In the genomic region with DNA sequence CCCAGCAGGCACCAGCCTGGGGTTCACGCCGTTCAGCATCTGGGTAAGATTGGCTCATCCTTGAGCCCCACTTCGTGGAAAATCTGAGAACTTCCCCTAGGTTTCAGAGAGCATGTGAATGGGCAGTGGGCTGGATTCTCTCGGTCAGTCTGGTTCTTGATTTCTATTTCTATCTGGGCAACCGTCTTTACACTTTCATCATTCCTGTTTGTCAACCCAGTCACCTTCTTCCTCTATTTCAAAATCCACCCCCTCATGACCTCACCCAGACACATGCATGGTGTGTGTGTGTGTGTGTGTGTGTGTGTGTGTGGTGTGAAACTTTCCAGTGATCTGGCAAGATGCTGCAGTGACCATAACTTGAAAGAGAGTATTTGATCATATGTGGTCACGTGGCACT, we compare ENCODE assay signal across 18 mouse cellular contexts. TPM values are rescaled to one million over a fixed set of nuclear protein-coding genes. Genes with fewer than 3 reads are reported as not detected.
DNase-seq lines count a peak whose midpoint lies in the region; ATAC-seq and TF ChIP-seq lines count a peak whose summit lies in the region.
"Had no signal": no experiment of that assay in that cellular context is flagged by ENCODE, and none has a peak within 500 bp of the region (broad histone marks: within the 10 kb centered on the region; RNA-seq: fewer than 3 reads in every experiment).

No protein-coding gene starts in this region.

- in situ Hi-C loops in CH12.LX (cut with MboI; ENCODE audit: low pct_ligation_motif_present, low pct_unique_long_range_greater_than_20kb, low sequenced_read_pairs) = no loop called here

- dilution Hi-C loops in CH12.LX (cut with MboI; ENCODE audit: extremely low pct_ligation_motif_present, extremely low pct_unique_long_range_greater_than_20kb, low sequenced_read_pairs) = no loop called here

- H3K4me3 ChIP-seq in liver, embryonic 16.5 days (ENCODE audit: low read depth, low read length) = no peak overlapping the region
- no peak overlapping the region for H3K4me3 ChIP-seq in liver, embryonic 11.5 days (ENCODE audit: low read depth, low read length)
- no peak overlapping the region for H3K4me3 ChIP-seq in CH12.LX (replicated peaks in 1 of 3; ENCODE audit: low read depth in 2 of 3, low read length in 2 of 3, poor library complexity in 1 of 3)
- no peak overlapping the region for H3K4me3 ChIP-seq in bone marrow macrophage, adult 2 months (ENCODE audit: insufficient read depth, low read length)
- no peak overlapping the region for H3K4me3 ChIP-seq in forebrain, embryonic 11.5 days (ENCODE audit: low read depth, low read length)
- H3K4me3 ChIP-seq: forebrain, embryonic 12.5 days; liver, embryonic 15.5 days had no signal

- no peak overlapping the region for H3K4me2 ChIP-seq in liver, embryonic 16.5 days (ENCODE audit: low read depth, low read length)
- H3K4me2 ChIP-seq in liver, embryonic 11.5 days = no peak overlapping the region
- H3K4me2 ChIP-seq in CH12.LX (ENCODE audit: insufficient read depth, low read depth, poor library complexity, severe bottlenecking) = no peak overlapping the region
- H3K4me2 ChIP-seq in forebrain, embryonic 11.5 days (ENCODE audit: low read depth, low read length, severe bottlenecking) = no peak overlapping the region
- H3K4me2 ChIP-seq: forebrain, embryonic 12.5 days; liver, embryonic 15.5 days had no signal

- no peak for DNase-seq in liver, embryonic 11.5 days (ENCODE audit: low spot score)
- DNase-seq in CH12.LX (ENCODE audit: extremely low read depth) = peak; percentile 31
- DNase-seq in forebrain, embryonic 11.5 days (ENCODE audit: low spot score) = no peak
- no peak for DNase-seq in adrenal gland, postnatal 25 days
- no peak for DNase-seq in adrenal gland, adult 8-10 months
- DNase-seq: adrenal gland, postnatal 10 days; cerebellum, adult 2 months; cerebellum, postnatal 36 days; gastrocnemius, postnatal 10 days; kidney, adult 2 months; kidney, postnatal 14 days; thymus, postnatal 25 days had no signal

- no peaks in the 10 kb centered on the region for H3K27me3 ChIP-seq in liver, embryonic 16.5 days (ENCODE audit: control insufficient read depth, insufficient read depth, low read depth, low read length)
- H3K27me3 ChIP-seq in liver, embryonic 11.5 days (replicated peaks; ENCODE audit: control insufficient read depth, insufficient read depth, low read length) = no peaks in the 10 kb centered on the region
- H3K27me3 ChIP-seq in CH12.LX (replicated peaks) = peaks cover 6% of the 10 kb centered on the region
- no peaks in the 10 kb centered on the region for H3K27me3 ChIP-seq in forebrain, embryonic 11.5 days (ENCODE audit: control insufficient read depth, insufficient read depth, low read length)
- H3K27me3 ChIP-seq: forebrain, embryonic 12.5 days had no signal

- peak; percentile 30; the same call in 1 of the 2 replicates for ATAC-seq in liver, embryonic 16.5 days (ENCODE audit: low read depth)
- ATAC-seq in liver, embryonic 11.5 days (replicated peaks; ENCODE audit: low FRiP score) = no peak
- peak; percentile 93 for ATAC-seq in megakaryocyte progenitor cell, adult 5-6 weeks (replicated peaks; ENCODE audit: poor library complexity)
- ATAC-seq in forebrain, embryonic 11.5 days (replicated peaks; ENCODE audit: low FRiP score) = no peak
- ATAC-seq: midbrain, embryonic 16.5 days had no signal

- no peak for TF ChIP-seq RAD21 in CH12.LX (IDR thresholded peaks at IDR 0.05; ENCODE audit: low read depth, low read length)

- no peaks in the 10 kb centered on the region for H3K79me2 ChIP-seq in CH12.LX (replicated peaks; ENCODE audit: control insufficient read depth, extremely low read depth, insufficient read depth, poor library complexity, severe bottlenecking)

- no peak for TF ChIP-seq CTCF in CH12.LX (conservative IDR thresholded peaks at IDR 0.05 in 1 of 2, IDR thresholded peaks at IDR 0.05 in 1 of 2; ENCODE audit: low read depth in 2 of 2, low read length in 2 of 2)
- no peak for TF ChIP-seq CTCF in bone marrow macrophage, adult 2 months (IDR thresholded peaks at IDR 0.05; ENCODE audit: low read depth, low read length)

- H3K9me3 ChIP-seq in liver, embryonic 16.5 days (replicated peaks; ENCODE audit: control insufficient read depth, low read length) = no peaks in the 10 kb centered on the region
- H3K9me3 ChIP-seq in liver, embryonic 11.5 days (ENCODE audit: control insufficient read depth, low read length) = no peaks in the 10 kb centered on the region
- no peaks in the 10 kb centered on the region for H3K9me3 ChIP-seq in CH12.LX (replicated peaks; ENCODE audit: low read length)
- H3K9me3 ChIP-seq in forebrain, embryonic 11.5 days (ENCODE audit: control insufficient read depth, low read length) = no peaks in the 10 kb centered on the region
- H3K9me3 ChIP-seq: forebrain, embryonic 12.5 days; liver, embryonic 15.5 days had no signal

- H3K27ac ChIP-seq in liver, embryonic 16.5 days (ENCODE audit: low read length) = no peak overlapping the region
- no peak overlapping the region for H3K27ac ChIP-seq in liver, embryonic 11.5 days (ENCODE audit: low read depth, low read length)
- no peak overlapping the region for H3K27ac ChIP-seq in CH12.LX (ENCODE audit: insufficient read depth, low read depth)
- H3K27ac ChIP-seq in bone marrow macrophage, adult 2 months (ENCODE audit: insufficient read depth, low read depth, low read length) = peak overlapping the region; percentile 46
- no peak overlapping the region for H3K27ac ChIP-seq in forebrain, embryonic 11.5 days (ENCODE audit: low read depth, low read length)
- H3K27ac ChIP-seq: forebrain, embryonic 12.5 days; liver, embryonic 15.5 days had no signal

- no peak overlapping the region for H3K9ac ChIP-seq in liver, embryonic 16.5 days (ENCODE audit: low read depth, low read length)
- no peak overlapping the region for H3K9ac ChIP-seq in liver, embryonic 11.5 days (ENCODE audit: low read depth, low read length)
- H3K9ac ChIP-seq in CH12.LX (ENCODE audit: insufficient read depth, low read depth) = peak overlapping the region; percentile 11; the same call in 1 of the 2 replicates
- H3K9ac ChIP-seq in forebrain, embryonic 11.5 days (ENCODE audit: low read length) = no peak overlapping the region
- H3K9ac ChIP-seq: forebrain, embryonic 12.5 days; liver, embryonic 15.5 days had no signal

- TF ChIP-seq EP300 in CH12.LX (IDR thresholded peaks at IDR 0.05; ENCODE audit: low read length) = peak; percentile 52; the same call in 1 of the 2 replicates

- no peak for TF ChIP-seq POLR2A in CH12.LX (IDR thresholded peaks at IDR 0.05; ENCODE audit: low read depth, low read length)
- TF ChIP-seq POLR2A in bone marrow macrophage, adult 2 months (IDR thresholded peaks at IDR 0.05; ENCODE audit: borderline replicate concordance, low read depth, low read length) = no peak

- H3K4me1 ChIP-seq in liver, embryonic 16.5 days (ENCODE audit: control insufficient read depth, low read depth, low read length) = no peaks in the 10 kb centered on the region
- no peaks in the 10 kb centered on the region for H3K4me1 ChIP-seq in liver, embryonic 11.5 days (replicated peaks; ENCODE audit: control insufficient read depth, insufficient read depth, low read length)
- H3K4me1 ChIP-seq in CH12.LX (ENCODE audit: control insufficient read depth in 1 of 2, insufficient read depth in 2 of 2) = peaks cover 7 to 23% of the 10 kb centered on the region in 2 experiments; a peak in 3 of 4 replicates
- peaks cover 46% of the 10 kb centered on the region for H3K4me1 ChIP-seq in bone marrow macrophage, adult 2 months (ENCODE audit: control insufficient read depth, insufficient read depth, low read length)
- no peaks in the 10 kb centered on the region for H3K4me1 ChIP-seq in forebrain, embryonic 11.5 days (replicated peaks; ENCODE audit: control insufficient read depth, insufficient read depth, low read length)
- H3K4me1 ChIP-seq: forebrain, embryonic 12.5 days; liver, embryonic 15.5 days had no signal

- no peaks in the 10 kb centered on the region for H3K36me3 ChIP-seq in liver, embryonic 16.5 days (ENCODE audit: control insufficient read depth, insufficient read depth)
- H3K36me3 ChIP-seq in liver, embryonic 11.5 days (ENCODE audit: control insufficient read depth, insufficient read depth, low read length) = no peaks in the 10 kb centered on the region
- H3K36me3 ChIP-seq in CH12.LX (replicated peaks in 1 of 2; ENCODE audit: control insufficient read depth in 1 of 2, insufficient read depth in 1 of 2, low read length in 1 of 2) = no peaks in the 10 kb centered on the region
- no peaks in the 10 kb centered on the region for H3K36me3 ChIP-seq in forebrain, embryonic 11.5 days (ENCODE audit: control insufficient read depth, insufficient read depth, low read length)
- H3K36me3 ChIP-seq: forebrain, embryonic 12.5 days; liver, embryonic 15.5 days had no signal

- WGBS in liver, embryonic 16.5 days (ENCODE audit: insufficient replicate concordance) = 45% methylated on average over 6 of the region's 6 CpGs
- WGBS in liver, embryonic 11.5 days = 58% methylated on average over 6 of the region's 6 CpGs
- WGBS in forebrain, embryonic 11.5 days = 82% methylated on average over 6 of the region's 6 CpGs

TF ChIP-seq in CH12.LX, 34 proteins besides CTCF, POLR2A, EP300 and RAD21 (continues in another document):
- TF ChIP-seq ZKSCAN1 (IDR thresholded peaks at IDR 0.05; ENCODE audit: borderline replicate concordance, low read depth, low read length) = no peak
- TF ChIP-seq NELFE (IDR thresholded peaks at IDR 0.05; ENCODE audit: low read depth, low read length) = no peak
- TF ChIP-seq ELF1 (IDR thresholded peaks at IDR 0.05; ENCODE audit: low read depth, low read length) = no peak
- no peak for TF ChIP-seq TBP (conservative IDR thresholded peaks at IDR 0.05; ENCODE audit: low read depth, low read length)
- peak; percentile 50; the same call in 1 of the 2 replicates for TF ChIP-seq MEF2A (IDR thresholded peaks at IDR 0.05; ENCODE audit: borderline replicate concordance, low read depth, low read length)
- no peak for TF ChIP-seq GABPA (IDR thresholded peaks at IDR 0.05; ENCODE audit: insufficient replicate concordance, low read depth, low read length)
- TF ChIP-seq USF1 (IDR thresholded peaks at IDR 0.05; ENCODE audit: low read depth, low read length) = no peak; the same call in 1 of the 2 replicates
- TF ChIP-seq MAZ (IDR thresholded peaks at IDR 0.05; ENCODE audit: low read depth, low read length) = no peak

RNA-seq across cellular contexts. Expression of a gene that starts 49.2 kb away (rescaled TPM):
- 165 and 168 TPM in 2 replicates for polyA plus RNA-seq in liver, embryonic 16.5 days (2015; fragmentation: Nextera tagmentation; extraction: Ambion mirVana)
- polyA plus RNA-seq in liver, embryonic 11.5 days (2014; fragmentation: Nextera tagmentation; extraction: Ambion mirVana) = 111 and 113 TPM in 2 replicates
- 20.9 and 21.6 TPM in 2 replicates for total RNA-seq in CH12.LX (2012; rRNA removed)
- total RNA-seq in CH12.LX (2014; rRNA removed) = 12.1 and 12.3 TPM in 2 replicates
- polyA plus RNA-seq in CH12.LX (2012; ENCODE audit: insufficient read length, low read depth) = 24.4 and 27.5 TPM in 2 replicates
- polyA plus RNA-seq in bone marrow macrophage, adult 2 months (2012; ENCODE audit: insufficient read depth, insufficient read length, missing spikeins) = 321 and 343 TPM in 2 replicates
- total RNA-seq in megakaryocyte progenitor cell, adult 5-6 weeks (2015) = 41.0 and 50.9 TPM in 2 replicates
- total RNA-seq in megakaryocyte progenitor cell, adult 5-6 weeks (2017) = 31.0 and 38.7 TPM in 2 replicates
- polyA plus RNA-seq in forebrain, embryonic 11.5 days (2014; fragmentation: Nextera tagmentation; extraction: Ambion mirVana) = 40.5 and 47.4 TPM in 2 replicates
- 113 and 128 TPM in 2 replicates for total RNA-seq in adrenal gland, postnatal 25 days (2021)
- total RNA-seq in adrenal gland, adult 8-10 months (2022) = 100 to 1,000 TPM; 108 to 171 (median 144) TPM

Comparison
In these comparisons a context has a peak if more than half of its experiments do, and no peak if none do; other contexts are left out.
1. ATAC-seq: peak in liver, embryonic 16.5 days (single experiment) and megakaryocyte progenitor cell, adult 5-6 weeks (single experiment); none in liver, embryonic 11.5 days (single experiment) and forebrain, embryonic 11.5 days (single experiment).